Mouse (Mus musculus): Measurements from ENCODE around the gene Rasal1.
A peak's percentile ranks its signal among the peaks of the same experiment; 100 is the strongest.

Gene Rasal1

GRCm38 (mm10) chr5:120648569-120649373 lies at the start of gene Rasal1:
Gene Rasal1 (plus strand): TSS chr5:120648812.
- peak; percentile 42 for DNase-seq (ENCODE audit: low spot score)

DNA sequence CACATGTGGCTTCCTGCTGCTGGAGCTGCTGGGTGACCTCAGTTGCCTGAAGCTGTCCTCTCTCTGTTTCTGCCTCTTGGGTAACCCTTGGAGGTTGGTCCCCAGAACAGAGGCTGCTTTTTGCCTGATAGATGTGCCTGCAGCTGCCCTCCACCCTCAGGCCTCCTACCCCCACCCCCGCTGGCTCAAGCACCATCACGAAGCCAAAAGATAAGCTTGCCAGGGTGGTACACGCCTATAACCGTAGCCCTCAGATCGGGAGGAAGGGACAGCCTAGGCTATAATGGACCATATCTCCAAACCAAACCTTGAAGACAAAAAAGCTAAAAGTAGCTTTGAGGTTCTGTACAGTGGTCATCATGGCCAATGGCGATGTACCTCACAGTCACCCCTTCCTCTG lies 49.0 kb upstream of the Rasal1 start:
- DNase-seq (ENCODE audit: low spot score) = no peak

DNA sequence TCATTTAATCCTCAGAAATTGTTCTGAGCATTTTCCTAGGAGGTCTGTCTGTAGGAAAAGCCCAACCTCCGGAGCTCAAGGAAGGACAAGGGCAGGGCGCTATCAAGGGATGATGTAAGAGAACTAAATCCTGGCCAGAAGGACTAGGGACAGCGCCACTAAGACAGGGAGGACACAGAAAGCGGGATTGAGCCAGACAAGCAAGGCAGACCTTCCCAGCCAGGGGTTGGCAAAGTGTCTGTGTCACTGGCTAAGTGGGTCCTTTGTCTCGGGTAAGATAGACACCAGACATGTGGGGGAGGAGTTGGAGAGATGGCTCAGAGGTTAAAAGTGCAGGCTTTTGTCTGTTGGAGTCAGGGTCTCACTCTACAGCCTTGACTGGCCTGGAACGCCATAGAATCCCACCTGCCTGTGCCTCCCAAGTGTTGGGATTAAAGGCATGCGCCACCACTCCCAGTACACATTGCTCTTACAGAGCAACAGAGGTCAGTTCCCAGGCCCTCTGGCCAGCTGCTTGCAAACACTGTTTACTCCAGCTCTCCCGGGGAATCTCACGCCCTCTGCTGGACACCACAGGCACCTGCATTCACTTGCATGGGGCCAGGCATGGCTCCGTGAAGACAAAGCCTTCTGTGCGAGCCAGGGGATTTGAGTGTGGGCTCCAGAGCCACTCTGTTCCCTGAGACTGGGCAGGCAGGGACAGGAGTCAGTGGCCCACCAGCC lies 47.5 kb upstream of the Rasal1 start:
- no peak for DNase-seq (ENCODE audit: low spot score)

GRCm38 (mm10) chr5:120602210-120602609 lies 46.4 kb upstream of the Rasal1 start:
- no peak for DNase-seq (ENCODE audit: low spot score)

DNA sequence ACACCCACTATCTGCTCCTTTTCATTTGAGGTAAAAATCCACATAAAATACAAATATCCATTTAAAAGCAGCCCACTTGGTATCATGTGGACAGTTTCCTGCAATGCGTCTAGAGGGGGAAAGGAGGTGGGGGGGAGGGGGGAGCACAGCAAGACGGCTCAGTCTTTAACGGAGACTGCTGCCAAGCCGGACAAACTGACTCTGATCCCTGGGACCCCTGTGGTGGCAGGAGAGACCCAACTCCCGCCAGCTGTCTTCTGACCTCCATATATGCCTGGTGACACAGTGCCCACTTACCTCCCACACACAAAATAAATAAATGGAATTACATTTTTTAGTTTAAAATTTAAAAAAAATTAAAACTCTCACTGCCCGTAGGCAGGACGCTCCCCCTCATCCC lies 45.1 kb upstream of the Rasal1 start:
- no peak for DNase-seq (ENCODE audit: low spot score)

DNA sequence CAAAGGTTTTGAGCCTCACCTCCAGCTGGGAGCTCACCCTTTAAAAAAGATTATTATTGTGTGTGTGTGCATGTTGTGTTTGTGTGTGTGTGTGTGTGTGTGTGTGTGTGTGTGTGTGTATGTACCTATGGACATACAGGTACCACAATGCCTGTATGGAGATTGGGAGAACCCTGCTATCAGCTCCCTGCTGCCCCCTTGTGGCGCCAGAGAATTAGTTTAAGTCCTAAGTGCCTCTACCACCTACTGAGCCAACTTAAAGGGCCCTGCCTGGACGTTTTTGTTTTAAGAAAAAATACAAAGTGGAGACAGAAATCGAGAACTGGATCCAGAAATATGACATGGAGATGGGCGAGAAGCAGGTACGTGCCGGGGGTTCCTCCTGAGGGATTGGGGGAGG lies 43.8 kb upstream of the Rasal1 start:
- peak; percentile 81 for DNase-seq (ENCODE audit: low spot score)

- DNase-seq (ENCODE audit: low spot score) = no peak
These were observed 43.4 kb upstream of the Rasal1 start for GRCm38 (mm10) chr5:120605241-120605661.

DNA sequence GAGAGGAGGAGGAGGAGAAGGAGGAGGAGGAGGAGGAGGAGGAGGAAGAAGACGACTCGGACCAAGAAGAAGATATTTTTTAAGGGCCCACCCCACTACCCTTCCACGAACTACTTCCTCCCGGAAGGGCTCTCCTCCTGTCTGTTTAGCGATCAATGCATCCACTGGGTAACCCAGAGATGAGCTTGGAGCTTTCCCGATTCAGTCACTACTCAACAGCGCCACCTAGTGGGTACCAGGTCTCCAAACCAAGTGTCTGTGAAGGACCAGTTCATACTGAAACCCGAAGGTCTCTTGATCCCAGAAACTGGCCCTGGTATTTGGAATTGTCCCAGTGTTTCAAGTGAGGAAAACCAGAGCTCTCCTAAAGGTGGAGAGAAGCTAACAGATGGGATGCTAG lies 42.9 kb upstream of the Rasal1 start:
- DNase-seq (ENCODE audit: low spot score) = peak; percentile 89

DNA sequence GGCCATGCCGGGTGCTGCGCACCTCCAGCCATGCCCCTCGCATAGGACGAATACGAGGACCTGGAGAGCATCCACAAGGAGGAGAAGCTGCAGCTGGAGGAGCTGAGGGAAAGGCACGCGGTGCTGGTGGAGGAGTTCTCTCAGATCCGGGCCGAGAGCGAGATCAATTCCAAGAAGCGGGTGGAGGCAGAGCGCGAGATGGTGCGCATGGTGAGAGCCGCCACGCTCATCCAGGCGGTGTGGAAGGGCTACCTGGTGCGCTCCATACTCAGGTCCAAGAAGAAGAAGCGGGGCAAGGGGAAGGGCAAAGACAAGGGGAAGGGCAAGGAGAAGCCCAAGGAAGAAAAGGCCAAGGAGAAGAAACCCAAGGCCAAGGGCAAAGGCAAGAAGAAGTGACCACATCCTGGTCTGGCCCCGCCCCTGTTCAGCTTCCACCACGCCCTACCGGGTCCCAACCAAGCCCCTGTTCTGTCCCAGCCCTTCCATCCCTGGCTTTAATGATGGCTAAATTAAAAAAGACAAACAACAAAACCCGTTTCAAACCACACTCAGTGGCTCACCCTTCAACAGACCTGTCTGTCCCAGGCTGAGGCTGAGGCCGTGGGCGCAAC lies 41.9 kb upstream of the Rasal1 start:
- DNase-seq (ENCODE audit: low spot score) = no peak

DNA sequence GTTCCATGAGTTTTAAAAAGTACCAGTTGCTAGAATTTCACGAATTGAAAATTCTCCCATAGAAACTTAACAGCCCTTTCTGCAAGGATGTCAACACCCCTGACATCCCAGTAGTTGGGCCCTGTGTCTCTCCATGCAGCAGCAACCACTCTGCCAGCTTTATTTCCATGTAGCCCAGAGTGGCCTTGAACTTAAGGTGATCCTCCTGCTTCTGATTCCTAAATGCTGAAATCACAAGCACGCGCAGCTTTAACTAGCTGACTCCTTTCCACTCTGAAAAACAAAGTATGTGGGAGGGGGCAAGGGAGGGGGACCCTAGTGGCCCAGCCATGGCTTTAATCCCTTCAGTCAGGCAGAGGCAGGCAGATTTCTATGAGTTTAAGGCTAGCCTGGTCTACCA lies 41.3 kb upstream of the Rasal1 start:
- DNase-seq (ENCODE audit: low spot score) = no peak

GRCm38 (mm10) chr5:120609246-120609775 lies 39.3 kb upstream of the Rasal1 start:
- DNase-seq (ENCODE audit: low spot score) = no peak

GRCm38 (mm10) chr5:120610906-120611305 lies 37.7 kb upstream of the Rasal1 start:
- DNase-seq (ENCODE audit: low spot score) = no peak

DNA sequence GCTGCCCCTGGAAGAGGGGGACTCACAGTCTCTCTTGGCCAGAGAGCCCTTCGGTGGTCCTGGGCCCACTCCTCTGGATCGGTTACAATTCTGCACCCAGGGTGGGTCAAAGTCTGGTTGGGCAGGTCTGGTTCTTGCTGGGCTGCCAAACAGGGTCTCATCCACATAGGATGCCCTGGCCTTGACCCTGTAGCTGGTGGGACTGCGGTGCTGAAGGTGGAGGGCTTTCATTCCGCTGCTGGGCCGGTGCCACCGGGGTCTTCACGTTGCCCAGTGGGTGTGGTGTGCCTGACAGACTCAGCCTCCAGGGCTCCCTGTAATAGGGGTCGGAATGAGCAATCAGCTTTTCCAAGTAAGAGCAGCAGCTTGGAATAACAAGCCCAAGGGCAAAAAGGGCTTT lies 37.2 kb upstream of the Rasal1 start:
- no peak for DNase-seq (ENCODE audit: low spot score)

- DNase-seq (ENCODE audit: low spot score) = peak; percentile 97
These were observed 36.2 kb upstream of the Rasal1 start, which contains the start of the genes Rita1 and Ddx54 for GRCm38 (mm10) chr5:120612442-120612821. Gene Rita1 (minus strand): TSS chr5:120612589. Gene Ddx54 (plus strand): TSS chr5:120612739.

- peak; percentile 100 for DNase-seq (ENCODE audit: low spot score)
These were observed 35.6 kb upstream of the Rasal1 start for GRCm38 (mm10) chr5:120612822-120613604.

DNA sequence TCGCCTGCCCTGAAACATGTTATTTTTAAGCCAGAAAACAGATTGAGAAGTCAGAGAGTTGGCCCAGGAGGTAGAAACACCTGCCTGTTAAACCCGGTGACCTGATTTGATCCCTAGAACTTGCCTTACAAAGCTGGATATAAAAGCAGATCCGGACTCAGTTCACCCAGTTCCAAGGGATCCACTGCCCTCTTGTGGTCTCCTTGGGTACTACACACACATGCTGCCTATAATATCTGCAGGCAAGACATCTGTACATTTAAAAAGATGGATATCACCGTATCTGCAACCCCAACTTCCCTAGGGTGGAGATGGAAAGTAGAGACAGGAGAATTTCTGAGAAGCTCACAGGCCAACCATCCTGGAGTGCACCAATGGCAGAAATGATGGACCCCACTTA lies 32.7 kb upstream of the Rasal1 start:
- DNase-seq (ENCODE audit: low spot score) = no peak

- DNase-seq (ENCODE audit: low spot score) = no peak
These were observed 29.8 kb upstream of the Rasal1 start for GRCm38 (mm10) chr5:120618778-120619177.

- peak; percentile 31 for DNase-seq (ENCODE audit: low spot score)
These were observed 29.4 kb upstream of the Rasal1 start for GRCm38 (mm10) chr5:120619201-120619600.

DNA sequence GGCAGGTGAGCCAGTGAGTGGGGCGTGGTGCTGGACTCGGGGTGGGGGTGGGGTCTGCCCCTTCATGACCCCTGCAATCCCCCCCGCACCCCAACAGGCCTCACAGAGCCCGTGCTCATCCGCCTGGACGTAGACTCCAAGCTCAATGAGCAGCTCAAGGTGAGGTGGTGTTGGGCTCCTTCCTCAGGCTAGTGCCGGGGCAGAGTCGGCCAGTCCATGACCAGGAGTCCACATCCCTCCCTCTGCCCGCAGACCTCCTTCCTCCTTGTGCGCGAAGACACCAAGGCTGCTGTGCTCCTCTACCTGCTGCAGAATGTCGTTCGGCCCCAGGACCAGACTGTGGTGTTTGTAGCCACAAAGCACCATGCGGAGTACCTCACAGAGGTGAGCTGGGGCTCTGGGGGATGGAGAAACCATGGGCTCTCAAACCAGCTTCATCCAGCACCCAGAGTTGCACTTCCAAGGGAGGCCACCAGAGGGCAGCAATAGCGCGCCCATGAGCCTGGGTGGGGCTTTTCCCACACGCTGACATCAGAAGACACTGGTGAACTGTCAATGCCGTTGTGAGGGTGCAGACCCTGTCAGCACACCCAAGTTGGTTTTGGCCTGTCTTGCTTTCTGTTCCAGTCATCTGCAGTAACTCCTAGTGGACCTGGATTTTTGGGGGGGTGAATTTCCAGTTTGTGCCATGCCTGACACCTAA lies 28.1 kb upstream of the Rasal1 start:
- DNase-seq (ENCODE audit: low spot score) = peak; percentile 70

- no peak for DNase-seq (ENCODE audit: low spot score)
These were observed 27.4 kb upstream of the Rasal1 start for GRCm38 (mm10) chr5:120621078-120621765.

DNA sequence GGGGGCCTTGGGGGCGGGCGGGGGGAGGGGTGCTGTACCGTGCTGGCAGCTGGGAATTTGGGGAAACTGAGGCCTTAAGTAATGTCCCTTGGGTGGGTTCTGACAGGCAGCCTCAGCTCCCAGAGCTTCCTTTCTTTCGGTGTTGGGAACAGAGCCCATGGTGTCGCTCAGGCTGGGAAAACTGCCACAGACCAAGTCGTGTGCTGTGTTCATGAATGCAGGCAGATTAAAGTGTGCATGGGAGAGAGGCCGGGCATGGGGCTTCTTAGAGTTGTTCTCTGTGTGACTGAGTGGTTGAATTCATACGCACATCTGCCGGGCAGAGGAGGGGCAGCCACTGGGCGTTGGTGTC lies 26.8 kb upstream of the Rasal1 start:
- no peak for DNase-seq (ENCODE audit: low spot score)
